Mouse (Mus musculus): ENCODE measurements around the gene Hmcn2.

DNA sequence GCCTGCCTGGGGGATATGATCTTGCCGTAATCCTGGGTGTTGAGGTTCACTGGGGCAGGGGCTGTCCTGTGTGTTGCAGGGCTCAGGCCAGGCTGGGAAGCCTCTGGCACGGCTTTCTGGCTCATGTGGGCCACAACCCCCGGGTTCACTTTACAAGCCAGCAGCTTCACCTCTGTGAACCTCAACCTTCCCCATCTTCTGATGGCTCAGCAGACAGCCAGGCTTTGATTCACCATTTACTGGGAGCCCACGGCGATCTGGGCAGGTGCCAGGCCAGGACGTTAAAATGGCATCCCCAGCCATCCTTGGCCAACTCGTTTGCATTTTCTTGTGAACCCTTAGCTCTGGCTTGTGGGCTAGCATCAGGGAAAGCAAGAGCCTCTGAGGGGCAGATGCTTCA is 155.3 kb downstream of the Hmcn2 start:
- TF ChIP-seq CTCF (IDR thresholded peaks at IDR 0.05; ENCODE audit: insufficient read depth, low read length) (no peak), POLR2A (IDR thresholded peaks at IDR 0.05; ENCODE audit: borderline replicate concordance, extremely low read depth, low read depth, low read length) (no peak)

All from lung, adult 2 months (tissue).